Mouse (Mus musculus): ENCODE measurements around the gene Mt2.

GRCm38 (mm10) chr8:94156092-94156491 lies 16.4 kb upstream of the Mt2 start:
- TF ChIP-seq CTCF (IDR thresholded peaks at IDR 0.05) (no peak), EP300 (IDR thresholded peaks at IDR 0.05) (no peak)

Measured in lung, postnatal 0 days (tissue).